Mouse (Mus musculus): ENCODE measurements at regions not wholly inside any gene's neighbourhood (a gene's known extent, or its start where the extent isn't known, plus 50 kb on each side); places are given as distances from the start of the nearest gene placed in this dataset.

- TF ChIP-seq POLR2A (IDR thresholded peaks at IDR 0.05; ENCODE audit: borderline replicate concordance, extremely low read depth, insufficient read depth, insufficient read length, poor library complexity, severe bottlenecking) (no peak), CTCF (IDR thresholded peaks at IDR 0.05; ENCODE audit: borderline replicate concordance, extremely low read depth, insufficient read depth, insufficient read length) (no peak)
Measured at GRCm38 (mm10) chr6:66291576-66291975, 243.6 kb upstream of the Mad2l1 start.
